Mouse (Mus musculus) spleen, adult 2 months (tissue): ENCODE results near the gene Gm5134.

Experiments used
- CTCF ChIP-seq: fragments of 200-500 bp; IDR thresholded peaks from 2 replicates; pipeline ENCODE4 v1.5.1; 2011; ENCODE audit warnings: mild to moderate bottlenecking, inconsistent platforms; ENCODE audit not compliant: insufficient read depth, insufficient read length, insufficient replicate concordance; ENCODE audit errors: extremely low read depth
- POLR2A ChIP-seq: fragments of 200-500 bp; IDR thresholded peaks from 2 replicates; pipeline ENCODE4 v1.6.1; 2011; ENCODE audit warnings: low read depth, low read length, inconsistent platforms

DNA sequence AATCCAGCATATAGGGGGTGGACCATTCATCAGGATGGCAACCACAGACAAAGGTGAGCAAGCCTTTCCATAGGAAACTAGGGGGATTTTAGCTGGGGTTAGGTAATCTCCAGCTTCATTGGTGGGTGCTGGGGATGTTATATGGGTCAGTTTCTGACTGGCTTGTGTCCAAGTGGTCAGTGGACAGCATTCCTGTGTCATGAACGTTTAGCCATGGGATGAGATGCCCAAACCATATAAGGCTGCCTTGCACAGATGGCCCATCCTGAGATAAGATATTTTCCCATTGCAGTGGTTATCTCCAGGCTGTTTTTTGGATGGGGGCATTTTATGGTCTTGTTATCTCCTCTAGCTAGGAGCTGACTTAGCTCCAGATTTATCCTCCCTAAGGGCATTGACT lies 92.4 kb downstream of the Gm5134 start:
- TF ChIP-seq POLR2A (no peak), CTCF (no peak)
